Mouse (Mus musculus) Patski (cell line): Measurements from ENCODE around the gene Fam160a1. TPM values are rescaled to one million over a fixed set of nuclear protein-coding genes. Genes with fewer than 3 reads are reported as not detected.

Source experiments
- ATAC-seq: fragments of 100-300 bp; one replicate; pipeline ENCODE4 v1.8.0; 2021
- CTCF ChIA-PET: fragments of 350-600 bp; sonication (Branson Sonifier 250); formaldehyde crosslinking; loops from one replicate; lab custom pipeline; 2022; ENCODE audit warnings: inconsistent platforms; lab: Charles Lee
- POLR2A ChIA-PET: fragments of 350-600 bp; sonication (Branson Sonifier 250); formaldehyde crosslinking; loops from one replicate; lab custom pipeline; 2022; ENCODE audit warnings: antibody characterized with exemption, inconsistent platforms; lab: Charles Lee
- DNase-seq: peaks from one replicate; pipeline ENCODE4 v3.0.0-alpha.2; 2011; ENCODE audit warnings: low read depth, low spot score
- H3K27me3 ChIP-seq: fragments of 371-371 bp; one replicate; pipeline ENCODE4 v1.5.1; 2021
- CTCF ChIP-seq: fragments of 100-300 bp; IDR thresholded peaks from one replicate; pipeline ENCODE4 v1.5.1; 2021
- in situ Hi-C: fragments of 300-500 bp; cut with MboI; formaldehyde crosslinking; loops from 3 replicates; pipeline ENCODE4 v1.11.1; 2018; ENCODE audit warnings: low pct_unique_long_range_greater_than_20kb, mixed read lengths
- polyA plus RNA-seq: library from polyadenylated mRNA; unstranded; gene quantifications from one replicate; pipeline ENCODE4 v1.2.3, GENCODE M21; 2021

Gene Fam160a1
- polyA plus RNA-seq, 1 experiment from 2014 or later, result 22.4 TPM

- CTCF ChIA-PET, result interaction anchor here (0.9 to 1.5 kb wide), 7 partner anchors 10 to 253 kb away, joined by 3 to 5 read pairs (median 4); no protein-coding TSS in a partner anchor
- no peak for ATAC-seq
- H3K27me3 ChIP-seq, result no peaks in the 10 kb centered on the region
- in situ Hi-C loops, result no loop called here
- POLR2A ChIA-PET, result no interaction called here
- no peak for DNase-seq
- no peak for TF ChIP-seq CTCF
These were observed 140.0 kb downstream of the Fam160a1 start for GRCm38 (mm10) chr3:85677133-85677532.

GRCm38 (mm10) chr3:85669844-85670243 is 147.2 kb downstream of the Fam160a1 start:
- DNase-seq (no peak), ATAC-seq (no peak)
- in situ Hi-C loops, result no loop called here
- TF ChIP-seq CTCF, result no peak
- H3K27me3 ChIP-seq, result no peaks in the 10 kb centered on the region
- POLR2A ChIA-PET, result no interaction called here
- CTCF ChIA-PET, result interaction anchor here (0.9 kb wide), 1 partner anchor 9 kb away, joined by 3 read pairs; no protein-coding TSS in a partner anchor

- H3K27me3 ChIP-seq, result no peaks in the 10 kb centered on the region
- ATAC-seq (no peak), DNase-seq (no peak)
- ChIA-PET CTCF (interaction anchor here (1.0 to 1.8 kb wide), 2 partner anchors 19 kb away, joined by 3 to 5 read pairs; no protein-coding TSS in a partner anchor), POLR2A (no interaction called here)
- TF ChIP-seq CTCF, result no peak
- in situ Hi-C loops, result no loop called here
These were observed 149.4 kb downstream of the Fam160a1 start for GRCm38 (mm10) chr3:85667683-85668082.

GRCm38 (mm10) chr3:85666736-85667135 is 150.4 kb downstream of the Fam160a1 start:
- in situ Hi-C loops, result no loop called here
- no peaks in the 10 kb centered on the region for H3K27me3 ChIP-seq
- no peak for TF ChIP-seq CTCF
- ChIA-PET CTCF (interaction anchor here (1.6 kb wide), 1 partner anchor 31 kb away, joined by 5 read pairs; no protein-coding TSS in a partner anchor), POLR2A (interaction anchor here (1.4 kb wide), 1 partner anchor 11 kb away, joined by 3 read pairs; no protein-coding TSS in a partner anchor)
- ATAC-seq (no peak), DNase-seq (no peak)

- ATAC-seq (peak; percentile 58), DNase-seq (peak; percentile 33)
- ChIA-PET CTCF (interaction anchor here (1.2 to 1.7 kb wide), 3 partner anchors 12 to 30 kb away, joined by 3 to 5 read pairs (median 4); no protein-coding TSS in a partner anchor), POLR2A (interaction anchor here (0.6 to 1.4 kb wide), 2 partner anchors 11 to 298 kb away, joined by 3 to 9 read pairs; no protein-coding TSS in a partner anchor)
- no peaks in the 10 kb centered on the region for H3K27me3 ChIP-seq
- in situ Hi-C loops, result no loop called here
- TF ChIP-seq CTCF, result no peak
These were observed 150.9 kb downstream of the Fam160a1 start for GRCm38 (mm10) chr3:85666166-85666565.

- DNase-seq, result no peak
- H3K27me3 ChIP-seq, result no peaks in the 10 kb centered on the region
- POLR2A ChIA-PET, result interaction anchor here (1.3 kb wide), 1 partner anchor 29 kb away, joined by 3 read pairs; no protein-coding TSS in a partner anchor
- in situ Hi-C loops, result no loop called here
- CTCF ChIA-PET, result interaction anchor here (1.0 to 1.7 kb wide), 3 partner anchors 21 to 252 kb away, joined by 3 read pairs; no protein-coding TSS in a partner anchor
- ATAC-seq, result no peak
- TF ChIP-seq CTCF, result no peak
These were observed 152.4 kb downstream of the Fam160a1 start for GRCm38 (mm10) chr3:85664591-85665171.

GRCm38 (mm10) chr3:85663826-85664225 is 153.3 kb downstream of the Fam160a1 start:
- no peak for ATAC-seq
- TF ChIP-seq CTCF, result no peak
- no peaks in the 10 kb centered on the region for H3K27me3 ChIP-seq
- POLR2A ChIA-PET, result interaction anchor here (1.3 kb wide), 1 partner anchor 30 kb away, joined by 3 read pairs; no protein-coding TSS in a partner anchor
- CTCF ChIA-PET, result no interaction called here
- in situ Hi-C loops, result no loop called here
- DNase-seq, result no peak

- no peaks in the 10 kb centered on the region for H3K27me3 ChIP-seq
- no peak for TF ChIP-seq CTCF
- ATAC-seq (no peak), DNase-seq (no peak)
- CTCF ChIA-PET, result interaction anchor here (1.0 to 2.9 kb wide), 5 partner anchors 10 to 20 kb away, joined by 3 to 13 read pairs (median 5); no protein-coding TSS in a partner anchor
- POLR2A ChIA-PET, result no interaction called here
- in situ Hi-C loops, result no loop called here
These were observed 154.9 kb downstream of the Fam160a1 start for GRCm38 (mm10) chr3:85661926-85662813.

GRCm38 (mm10) chr3:85659681-85660080 is 157.4 kb downstream of the Fam160a1 start:
- in situ Hi-C loops, result no loop called here
- DNase-seq, result no peak
- no peak for TF ChIP-seq CTCF
- no peaks in the 10 kb centered on the region for H3K27me3 ChIP-seq
- ChIA-PET CTCF (interaction anchor here (1.0 to 2.9 kb wide), 4 partner anchors 8 to 17 kb away, joined by 3 to 13 read pairs (median 4); no protein-coding TSS in a partner anchor), POLR2A (no interaction called here)
- no peak for ATAC-seq

- in situ Hi-C loops, result no loop called here
These were observed 161.6 kb downstream of the Fam160a1 start for GRCm38 (mm10) chr3:85655538-85655937.

More at GRCm38 (mm10) chr3:85655538-85655937, 161.6 kb downstream of the Fam160a1 start:
- ATAC-seq (no peak), DNase-seq (no peak)
- TF ChIP-seq CTCF, result no peak
- POLR2A ChIA-PET, result interaction anchor here (1.2 kb wide), 1 partner anchor 11 kb away, joined by 3 read pairs; no protein-coding TSS in a partner anchor
- no peaks in the 10 kb centered on the region for H3K27me3 ChIP-seq
- CTCF ChIA-PET, result interaction anchor here (2.1 kb wide), 2 partner anchors 8 to 10 kb away, joined by 7 to 9 read pairs; no protein-coding TSS in a partner anchor
